Mouse (Mus musculus): ENCODE results near the gene Nfib. TPM values are rescaled to one million over a fixed set of nuclear protein-coding genes. Genes with fewer than 3 reads are reported as not detected.
A peak's percentile ranks its signal among the peaks of the same experiment; 100 is the strongest.
"Not testable (repeated sequence)": the region's sequence is repeated elsewhere in the genome, so short reads cannot be mapped to it uniquely, and the experiment has no call there.

The Nfib gene
- polyA plus RNA-seq, 1 experiment from 2014 or later, result 86.8 TPM

- H3K9me3 ChIP-seq, result no peaks in the 10 kb centered on the region
- no peak overlapping the region for H3K9ac ChIP-seq
- peaks cover 7% of the 10 kb centered on the region; the same call in 1 of the 2 replicates for H3K36me3 ChIP-seq
- no peak overlapping the region for H3K27ac ChIP-seq
- H3K27me3 ChIP-seq, result no peaks in the 10 kb centered on the region
- H3K4me3 ChIP-seq, result no peak overlapping the region
- ATAC-seq (ENCODE audit: insufficient number of reproducible peaks, insufficient read depth, low FRiP score, low TSS enrichment), result no peak
- no peak overlapping the region for H3K4me2 ChIP-seq (replicated peaks)
- 89% methylated on average over 2 of the region's 2 CpGs for WGBS
- peaks cover 22% of the 10 kb centered on the region; the same call in 1 of the 2 replicates for H3K4me1 ChIP-seq
These were observed 417.4 kb downstream of the Nfib start for GRCm38 (mm10) chr4:82288138-82288537.

- ATAC-seq (ENCODE audit: insufficient number of reproducible peaks, insufficient read depth, low FRiP score, low TSS enrichment), result no peak
- Histone ChIP-seq H3K4me2 (replicated peaks) (no peak overlapping the region), H3K9me3 (no peaks in the 10 kb centered on the region), H3K4me1 (peaks cover 22% of the 10 kb centered on the region; the same call in 1 of the 2 replicates), H3K27ac (no peak overlapping the region), H3K36me3 (peaks cover 7% of the 10 kb centered on the region; the same call in 1 of the 2 replicates), H3K9ac (no peak overlapping the region), H3K4me3 (no peak overlapping the region), H3K27me3 (no peaks in the 10 kb centered on the region)
- WGBS, result 92% methylated on average over 2 of the region's 2 CpGs
These were observed 418.1 kb downstream of the Nfib start for GRCm38 (mm10) chr4:82287454-82287853.

GRCm38 (mm10) chr4:82286931-82287330, 418.6 kb downstream of the Nfib start:
- Histone ChIP-seq H3K27ac (no peak overlapping the region), H3K4me1 (peaks cover 20% of the 10 kb centered on the region; the same call in 1 of the 2 replicates), H3K4me2 (replicated peaks) (no peak overlapping the region), H3K27me3 (no peaks in the 10 kb centered on the region), H3K36me3 (peaks cover 7% of the 10 kb centered on the region; the same call in 1 of the 2 replicates), H3K4me3 (no peak overlapping the region), H3K9ac (no peak overlapping the region), H3K9me3 (no peaks in the 10 kb centered on the region)
- WGBS, result 81% methylated on average over 2 of the region's 2 CpGs
- no peak for ATAC-seq (ENCODE audit: insufficient number of reproducible peaks, insufficient read depth, low FRiP score, low TSS enrichment)

GRCm38 (mm10) chr4:82283536-82283935, 422.0 kb downstream of the Nfib start:
- no peak overlapping the region for H3K27ac ChIP-seq
- H3K4me1 ChIP-seq, result 0 out of 2 replicates have a peak, but pooled peaks cover 3% of the 10 kb centered on the region
- WGBS, result 79% methylated on average over 6 of the region's 6 CpGs
- H3K4me3 ChIP-seq, result no peak overlapping the region
- H3K4me2 ChIP-seq (replicated peaks), result no peak overlapping the region
- H3K9ac ChIP-seq, result no peak overlapping the region
- no peaks in the 10 kb centered on the region for H3K9me3 ChIP-seq
- no peak for ATAC-seq (ENCODE audit: insufficient number of reproducible peaks, insufficient read depth, low FRiP score, low TSS enrichment)
- no peaks in the 10 kb centered on the region for H3K27me3 ChIP-seq
- H3K36me3 ChIP-seq, result peaks cover 7% of the 10 kb centered on the region; the same call in 1 of the 2 replicates

GRCm38 (mm10) chr4:82275996-82276395, 429.6 kb downstream of the Nfib start:
- no peak for ATAC-seq (ENCODE audit: insufficient number of reproducible peaks, insufficient read depth, low FRiP score, low TSS enrichment)
- 50% methylated on average over 2 of the region's 2 CpGs for WGBS
- no peaks in the 10 kb centered on the region for H3K36me3 ChIP-seq
- no peak overlapping the region for H3K4me2 ChIP-seq (replicated peaks)
- peaks cover 12% of the 10 kb centered on the region for H3K4me1 ChIP-seq
- H3K9me3 ChIP-seq, result no peaks in the 10 kb centered on the region
- H3K27ac ChIP-seq, result 0 out of 2 replicates have a peak overlapping the region, but pooled peaks have one; percentile 1
- no peak overlapping the region for H3K4me3 ChIP-seq
- H3K9ac ChIP-seq, result no peak overlapping the region
- H3K27me3 ChIP-seq, result no peaks in the 10 kb centered on the region

- WGBS, result 78% methylated on average over 4 of the region's 4 CpGs
- H3K4me2 ChIP-seq (replicated peaks), result no peak overlapping the region
- peaks cover 26% of the 10 kb centered on the region for H3K4me1 ChIP-seq
- H3K27me3 ChIP-seq, result no peaks in the 10 kb centered on the region
- H3K4me3 ChIP-seq, result no peak overlapping the region
- H3K9me3 ChIP-seq, result no peaks in the 10 kb centered on the region
- H3K27ac ChIP-seq, result peak overlapping the region; percentile 66
- no peaks in the 10 kb centered on the region for H3K36me3 ChIP-seq
- ATAC-seq (ENCODE audit: insufficient number of reproducible peaks, insufficient read depth, low FRiP score, low TSS enrichment), result no peak
- H3K9ac ChIP-seq, result no peak overlapping the region
These were observed 432.3 kb downstream of the Nfib start for GRCm38 (mm10) chr4:82273049-82273754.

GRCm38 (mm10) chr4:82272099-82272498, 433.5 kb downstream of the Nfib start:
- H3K4me2 ChIP-seq (replicated peaks), result no peak overlapping the region
- no peaks in the 10 kb centered on the region for H3K27me3 ChIP-seq
- no peak overlapping the region for H3K9ac ChIP-seq
- no peaks in the 10 kb centered on the region for H3K36me3 ChIP-seq
- H3K27ac ChIP-seq, result peak overlapping the region; percentile 66
- no peak overlapping the region for H3K4me3 ChIP-seq
- ATAC-seq (ENCODE audit: insufficient number of reproducible peaks, insufficient read depth, low FRiP score, low TSS enrichment), result no peak
- WGBS, result 39% methylated on average over 4 of the region's 4 CpGs
- H3K9me3 ChIP-seq, result no peaks in the 10 kb centered on the region
- H3K4me1 ChIP-seq, result peaks cover 32% of the 10 kb centered on the region

GRCm38 (mm10) chr4:82271547-82271946, 434.0 kb downstream of the Nfib start:
- peak overlapping the region; percentile 66 for H3K27ac ChIP-seq

GRCm38 (mm10) chr4:82267832-82268778, 437.4 kb downstream of the Nfib start:
- no peaks in the 10 kb centered on the region for H3K9me3 ChIP-seq
- no peaks in the 10 kb centered on the region for H3K27me3 ChIP-seq
- 43% methylated on average over 14 of the region's 14 CpGs for WGBS
- H3K4me3 ChIP-seq, result no peak overlapping the region
- peak overlapping the region; percentile 55 for H3K27ac ChIP-seq
- no peak overlapping the region for H3K9ac ChIP-seq
- no peak for ATAC-seq (ENCODE audit: insufficient number of reproducible peaks, insufficient read depth, low FRiP score, low TSS enrichment)
- H3K4me1 ChIP-seq, result peaks cover 48% of the 10 kb centered on the region
- H3K36me3 ChIP-seq, result no peaks in the 10 kb centered on the region
- H3K4me2 ChIP-seq (replicated peaks), result no peak overlapping the region

More at GRCm38 (mm10) chr4:82271547-82271946, 434.0 kb downstream of the Nfib start:
- Histone ChIP-seq H3K9ac (no peak overlapping the region), H3K9me3 (no peaks in the 10 kb centered on the region), H3K4me1 (peaks cover 33% of the 10 kb centered on the region), H3K4me2 (replicated peaks) (no peak overlapping the region), H3K36me3 (no peaks in the 10 kb centered on the region), H3K4me3 (no peak overlapping the region), H3K27me3 (no peaks in the 10 kb centered on the region)
- 59% methylated on average over 3 of the region's 3 CpGs for WGBS
- no peak for ATAC-seq (ENCODE audit: insufficient number of reproducible peaks, insufficient read depth, low FRiP score, low TSS enrichment)

- Histone ChIP-seq H3K4me1 (peaks cover 37% of the 10 kb centered on the region), H3K27me3 (no peaks in the 10 kb centered on the region), H3K27ac (peak overlapping the region; percentile 74), H3K9ac (no peak overlapping the region), H3K36me3 (no peaks in the 10 kb centered on the region), H3K4me2 (replicated peaks) (no peak overlapping the region), H3K9me3 (no peaks in the 10 kb centered on the region), H3K4me3 (no peak overlapping the region)
- 38% methylated on average over 4 of the region's 4 CpGs for WGBS
- no peak for ATAC-seq (ENCODE audit: insufficient number of reproducible peaks, insufficient read depth, low FRiP score, low TSS enrichment)
These were observed 439.4 kb downstream of the Nfib start for GRCm38 (mm10) chr4:82266066-82266619.

- not testable (repeated sequence) for ATAC-seq (ENCODE audit: insufficient number of reproducible peaks, insufficient read depth, low FRiP score, low TSS enrichment); H3K9me3 ChIP-seq; H3K27me3 ChIP-seq; H3K4me2 ChIP-seq (replicated peaks); H3K27ac ChIP-seq; H3K4me3 ChIP-seq; H3K4me1 ChIP-seq; H3K36me3 ChIP-seq; H3K9ac ChIP-seq
- 82% methylated on average over 1 of the region's 1 CpGs for WGBS
These were observed 447.0 kb downstream of the Nfib start for GRCm38 (mm10) chr4:82258545-82258944.

All from embryonic facial prominence, embryonic 12.5 days (tissue).